Mouse (Mus musculus): ENCODE results near the gene Avpr2. TPM values are rescaled to one million over a fixed set of nuclear protein-coding genes. Genes with fewer than 3 reads are reported as not detected.

Gene Avpr2
- polyA plus RNA-seq, 1 experiment, result 35.3 TPM

GRCm38 (mm10) chrX:73892833-73893232 lies 931 bp downstream of the Avpr2 start:
- WGBS, result 87% methylated on average over 14 of the region's 14 CpGs
- H3K4me1 ChIP-seq (ENCODE audit: control insufficient read depth, insufficient read depth, low read length), result 0 out of 2 replicates have a peak, but pooled peaks cover 3% of the 10 kb centered on the region
- TF ChIP-seq POLR2A (IDR thresholded peaks at IDR 0.05; ENCODE audit: low read depth, low read length) (no peak), CTCF (conservative IDR thresholded peaks at IDR 0.05; ENCODE audit: insufficient read depth, insufficient read length, low read depth, low read length) (no peak)
- peak overlapping the region; percentile 63 for H3K27ac ChIP-seq (ENCODE audit: insufficient read depth, low read depth, low read length)
- no peak for DNase-seq
- H3K4me3 ChIP-seq (ENCODE audit: insufficient read depth, low read depth, low read length), result peak overlapping the region; percentile 31
- no peaks in the 10 kb centered on the region for H3K27me3 ChIP-seq (replicated peaks; ENCODE audit: control insufficient read depth, insufficient read depth, low read length)
- no peaks in the 10 kb centered on the region for H3K36me3 ChIP-seq (ENCODE audit: control insufficient read depth, insufficient read depth, low read length)

DNA sequence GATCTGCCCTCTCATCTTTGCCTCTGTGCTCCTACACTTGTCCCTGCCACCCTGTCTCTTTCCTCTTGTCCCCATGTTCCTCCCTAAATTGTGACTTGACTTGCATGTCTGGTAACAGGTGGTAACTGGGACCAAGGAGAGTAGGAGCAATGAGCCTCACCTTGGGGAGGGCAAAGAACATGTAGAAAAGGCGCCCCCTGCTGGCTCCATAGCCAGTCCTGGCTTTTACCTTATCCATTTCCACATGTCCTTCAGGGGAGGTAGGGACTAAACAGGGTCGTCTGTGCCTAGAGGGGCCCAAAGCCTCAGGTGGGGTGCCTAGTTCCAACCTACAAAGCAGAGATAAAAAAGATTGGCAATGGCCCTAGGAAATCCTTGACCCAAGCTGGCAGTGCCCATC lies 3.8 kb downstream of the Avpr2 start, which contains the start of gene L1cam:
TSS of gene L1cam (minus strand) at position 387 of the 400 bp plus-strand sequence.
- Histone ChIP-seq H3K36me3 (ENCODE audit: control insufficient read depth, insufficient read depth, low read length) (no peaks in the 10 kb centered on the region), H3K27me3 (replicated peaks; ENCODE audit: control insufficient read depth, insufficient read depth, low read length) (no peaks in the 10 kb centered on the region), H3K4me1 (ENCODE audit: control insufficient read depth, insufficient read depth, low read length) (0 out of 2 replicates have a peak, but pooled peaks cover 3% of the 10 kb centered on the region), H3K27ac (ENCODE audit: insufficient read depth, low read depth, low read length) (no peak within 1 kb of the TSS), H3K4me3 (ENCODE audit: insufficient read depth, low read depth, low read length) (no peak within 1 kb of the TSS)
- TF ChIP-seq POLR2A (IDR thresholded peaks at IDR 0.05; ENCODE audit: low read depth, low read length), result no peak
- peak; percentile 52 for TF ChIP-seq CTCF (conservative IDR thresholded peaks at IDR 0.05; ENCODE audit: insufficient read depth, insufficient read length, low read depth, low read length)
- peak; percentile 61 for DNase-seq
- WGBS, result 0% methylated on average over 2 of the region's 2 CpGs

- Histone ChIP-seq H3K4me3 (ENCODE audit: insufficient read depth, low read depth, low read length) (no peak overlapping the region), H3K27me3 (replicated peaks; ENCODE audit: control insufficient read depth, insufficient read depth, low read length) (no peaks in the 10 kb centered on the region), H3K4me1 (ENCODE audit: control insufficient read depth, insufficient read depth, low read length) (no peaks in the 10 kb centered on the region), H3K27ac (ENCODE audit: insufficient read depth, low read depth, low read length) (no peak overlapping the region), H3K36me3 (ENCODE audit: control insufficient read depth, insufficient read depth, low read length) (no peaks in the 10 kb centered on the region)
- no peak for TF ChIP-seq POLR2A (IDR thresholded peaks at IDR 0.05; ENCODE audit: low read depth, low read length)
- no peak for TF ChIP-seq CTCF (conservative IDR thresholded peaks at IDR 0.05; ENCODE audit: insufficient read depth, insufficient read length, low read depth, low read length)
- DNase-seq, result no peak
- 64% methylated on average over 3 of the region's 3 CpGs for WGBS
Observed at GRCm38 (mm10) chrX:73897959-73898358, 6.1 kb downstream of the Avpr2 start.

DNA sequence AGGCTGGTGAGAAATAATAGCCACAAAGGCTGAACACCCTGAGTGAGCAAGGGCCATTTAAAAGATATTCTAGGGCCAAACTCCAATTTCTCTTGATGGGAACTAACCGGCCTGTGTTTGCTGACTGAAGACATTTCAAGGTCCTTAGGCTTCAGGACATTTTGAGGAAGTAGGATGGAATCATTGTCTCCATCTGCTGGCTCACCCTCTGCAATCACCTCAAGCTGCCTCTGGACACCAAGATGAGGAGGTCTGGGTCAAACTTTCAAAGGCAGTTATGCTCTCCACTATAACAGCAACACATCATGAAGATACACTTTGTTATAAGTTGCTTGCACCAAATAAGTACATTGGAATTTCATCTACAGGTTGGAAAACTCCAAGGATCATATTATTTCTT lies 18.1 kb downstream of the Avpr2 start:
- no peak for DNase-seq
- Histone ChIP-seq H3K27me3 (replicated peaks; ENCODE audit: control insufficient read depth, insufficient read depth, low read length) (no peaks in the 10 kb centered on the region), H3K27ac (ENCODE audit: insufficient read depth, low read depth, low read length) (peak overlapping the region; percentile 20; the same call in 1 of the 2 replicates), H3K4me3 (ENCODE audit: insufficient read depth, low read depth, low read length) (no peak overlapping the region), H3K4me1 (ENCODE audit: control insufficient read depth, insufficient read depth, low read length) (peaks cover 5% of the 10 kb centered on the region; the same call in 1 of the 2 replicates), H3K36me3 (ENCODE audit: control insufficient read depth, insufficient read depth, low read length) (no peaks in the 10 kb centered on the region)
- WGBS, result 33% methylated on average over 1 of the region's 1 CpGs
- TF ChIP-seq POLR2A (IDR thresholded peaks at IDR 0.05; ENCODE audit: low read depth, low read length), result no peak
- no peak for TF ChIP-seq CTCF (conservative IDR thresholded peaks at IDR 0.05; ENCODE audit: insufficient read depth, insufficient read length, low read depth, low read length)

DNA sequence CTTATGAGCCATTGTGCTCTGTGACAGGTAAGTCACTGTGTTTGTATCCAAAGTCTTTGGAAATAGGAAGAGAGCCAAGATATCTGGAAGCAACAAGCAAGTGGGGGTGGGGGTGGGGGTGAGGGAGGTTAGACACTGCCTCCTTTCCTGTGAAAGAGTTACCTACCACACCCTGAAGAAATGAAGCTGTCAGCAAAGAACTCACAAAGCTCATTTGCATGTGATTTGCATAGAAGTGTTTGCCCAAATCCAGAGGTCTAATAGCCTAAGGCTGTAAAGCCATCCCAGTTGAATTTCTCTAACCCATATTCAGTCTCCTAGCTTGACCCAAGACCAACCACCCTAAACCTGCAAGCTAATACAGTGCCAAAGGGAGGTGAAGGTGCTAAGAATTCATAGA lies 18.5 kb downstream of the Avpr2 start:
- no peak for DNase-seq
- TF ChIP-seq CTCF (conservative IDR thresholded peaks at IDR 0.05; ENCODE audit: insufficient read depth, insufficient read length, low read depth, low read length), result no peak
- TF ChIP-seq POLR2A (IDR thresholded peaks at IDR 0.05; ENCODE audit: low read depth, low read length), result no peak
- Histone ChIP-seq H3K36me3 (ENCODE audit: control insufficient read depth, insufficient read depth, low read length) (no peaks in the 10 kb centered on the region), H3K4me3 (ENCODE audit: insufficient read depth, low read depth, low read length) (no peak overlapping the region), H3K27ac (ENCODE audit: insufficient read depth, low read depth, low read length) (peak overlapping the region; percentile 60), H3K27me3 (replicated peaks; ENCODE audit: control insufficient read depth, insufficient read depth, low read length) (no peaks in the 10 kb centered on the region), H3K4me1 (ENCODE audit: control insufficient read depth, insufficient read depth, low read length) (peaks cover 6% of the 10 kb centered on the region; the same call in 1 of the 2 replicates)

DNA sequence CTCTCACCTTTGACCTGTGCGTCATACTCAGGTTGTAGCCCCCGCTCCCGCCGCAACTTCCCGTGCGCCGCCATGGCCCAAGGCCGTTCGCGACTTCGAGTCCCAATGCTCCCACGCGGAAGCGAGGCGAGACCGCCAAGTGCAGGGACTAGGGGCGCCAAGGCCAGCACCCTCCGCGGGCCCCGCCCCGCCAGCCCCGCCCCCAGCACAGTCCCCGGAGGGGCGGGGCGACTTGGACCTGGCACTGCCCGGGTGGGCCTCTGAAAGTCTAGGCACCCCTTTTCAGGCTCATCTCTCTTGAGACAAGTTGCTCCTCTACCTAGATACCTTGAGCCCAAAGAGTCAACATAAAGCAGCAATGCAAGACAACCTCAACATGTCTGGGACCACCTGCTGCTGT lies 19.3 kb downstream of the Avpr2 start:
- H3K27ac ChIP-seq (ENCODE audit: insufficient read depth, low read depth, low read length), result peak overlapping the region; percentile 64

GRCm38 (mm10) chrX:73911588-73911987 lies 19.7 kb downstream of the Avpr2 start:
- DNase-seq, result no peak

More for the DNA sequence above, 19.3 kb downstream of the Avpr2 start:
- 6% methylated on average over 23 of the region's 26 CpGs for WGBS
- peak overlapping the region; percentile 32; the same call in 1 of the 2 replicates for H3K4me3 ChIP-seq (ENCODE audit: insufficient read depth, low read depth, low read length)
- DNase-seq, result no peak
- H3K36me3 ChIP-seq (ENCODE audit: control insufficient read depth, insufficient read depth, low read length), result no peaks in the 10 kb centered on the region
- TF ChIP-seq POLR2A (IDR thresholded peaks at IDR 0.05; ENCODE audit: low read depth, low read length) (no peak), CTCF (conservative IDR thresholded peaks at IDR 0.05; ENCODE audit: insufficient read depth, insufficient read length, low read depth, low read length) (no peak)
- H3K4me1 ChIP-seq (ENCODE audit: control insufficient read depth, insufficient read depth, low read length), result peaks cover 7% of the 10 kb centered on the region; the same call in 1 of the 2 replicates
- H3K27me3 ChIP-seq (replicated peaks; ENCODE audit: control insufficient read depth, insufficient read depth, low read length), result no peaks in the 10 kb centered on the region

More at GRCm38 (mm10) chrX:73911588-73911987, 19.7 kb downstream of the Avpr2 start:
- H3K4me3 ChIP-seq (ENCODE audit: insufficient read depth, low read depth, low read length), result no peak overlapping the region
- no peaks in the 10 kb centered on the region for H3K36me3 ChIP-seq (ENCODE audit: control insufficient read depth, insufficient read depth, low read length)
- H3K27ac ChIP-seq (ENCODE audit: insufficient read depth, low read depth, low read length), result peak overlapping the region; percentile 64
- peaks cover 7% of the 10 kb centered on the region; the same call in 1 of the 2 replicates for H3K4me1 ChIP-seq (ENCODE audit: control insufficient read depth, insufficient read depth, low read length)
- H3K27me3 ChIP-seq (replicated peaks; ENCODE audit: control insufficient read depth, insufficient read depth, low read length), result no peaks in the 10 kb centered on the region
- no peak for TF ChIP-seq POLR2A (IDR thresholded peaks at IDR 0.05; ENCODE audit: low read depth, low read length)
- TF ChIP-seq CTCF (conservative IDR thresholded peaks at IDR 0.05; ENCODE audit: insufficient read depth, insufficient read length, low read depth, low read length), result no peak
- 82% methylated on average over 2 of the region's 2 CpGs for WGBS

Measured in kidney, adult 2 months (tissue).